ENCODE assay signal across 26 mouse cellular contexts in genomic region chr9:27702140-27702539, GRCm38 (mm10).
A peak's percentile ranks its signal among the peaks of the same experiment; 100 is the strongest.
DNase-seq lines count a peak whose midpoint lies in the region; ATAC-seq and TF ChIP-seq lines count a peak whose summit lies in the region.
"Had no signal": no experiment of that assay in that cellular context is flagged by ENCODE, and none has a peak within 500 bp of the region (broad histone marks: within the 10 kb centered on the region; RNA-seq: fewer than 3 reads in every experiment).

No protein-coding gene starts in this region.

- no peaks in the 10 kb centered on the region for H3K9me3 ChIP-seq in forebrain, embryonic 14.5 days (replicated peaks; ENCODE audit: control insufficient read depth, low read length)
- no peaks in the 10 kb centered on the region for H3K9me3 ChIP-seq in forebrain, embryonic 12.5 days
- H3K9me3 ChIP-seq in lung, embryonic 16.5 days (ENCODE audit: control insufficient read depth, low read length), result no peaks in the 10 kb centered on the region
- H3K9me3 ChIP-seq: heart, embryonic 10.5 days; heart, embryonic 15.5 days; limb, embryonic 12.5 days; liver, embryonic 15.5 days; lung, embryonic 15.5 days; megakaryocyte, embryonic 14.5 days; midbrain, embryonic 12.5 days; neural tube, embryonic 12.5 days had no signal

- no peak overlapping the region for H3K4me3 ChIP-seq in forebrain, embryonic 14.5 days (ENCODE audit: low read depth, low read length)
- no peak overlapping the region for H3K4me3 ChIP-seq in forebrain, embryonic 12.5 days (replicated peaks)
- no peak overlapping the region for H3K4me3 ChIP-seq in lung, embryonic 16.5 days (ENCODE audit: low read length)
- no peak overlapping the region for H3K4me3 ChIP-seq in thymus, adult 2 months (ENCODE audit: control insufficient read depth, insufficient read depth, low read length)
- H3K4me3 ChIP-seq: heart, embryonic 10.5 days; heart, embryonic 15.5 days; limb, embryonic 12.5 days; liver, embryonic 15.5 days; lung, embryonic 15.5 days; megakaryocyte, embryonic 14.5 days; midbrain, embryonic 12.5 days; myocyte; neural tube, embryonic 12.5 days had no signal

- peak; percentile 63 for DNase-seq in forebrain, embryonic 14.5 days (ENCODE audit: low spot score)
- DNase-seq in lung, postnatal 4 days, result no peak
- peak; percentile 26 for DNase-seq in brain, embryonic 18.5 days (ENCODE audit: low read depth, low spot score)
- peak; percentile 53 for DNase-seq in layer of hippocampus, adult 9-10 months (ENCODE audit: low spot score)
- DNase-seq in adrenal gland, postnatal 25 days, result no peak
- no peak for DNase-seq in thymus, adult 2 months
- DNase-seq: adrenal gland, adult 8-10 months; cerebellum, adult 11 months; cerebellum, adult 9-10 months; cerebellum, postnatal 36 days; gastrocnemius, postnatal 25 days; heart, adult 11 months; thymus, postnatal 4 days had no signal

- H3K36me3 ChIP-seq in forebrain, embryonic 14.5 days (ENCODE audit: control insufficient read depth, insufficient read depth, low read length), result no peaks in the 10 kb centered on the region
- H3K36me3 ChIP-seq in forebrain, embryonic 12.5 days (replicated peaks), result no peaks in the 10 kb centered on the region
- no peaks in the 10 kb centered on the region for H3K36me3 ChIP-seq in lung, embryonic 16.5 days (ENCODE audit: control insufficient read depth, insufficient read depth, low read length)
- H3K36me3 ChIP-seq in thymus, adult 2 months (ENCODE audit: control insufficient read depth, insufficient read depth, low read length), result no peaks in the 10 kb centered on the region
- H3K36me3 ChIP-seq: heart, embryonic 10.5 days; heart, embryonic 15.5 days; limb, embryonic 12.5 days; liver, embryonic 15.5 days; lung, embryonic 15.5 days; midbrain, embryonic 12.5 days; neural tube, embryonic 12.5 days had no signal

- H3K27ac ChIP-seq in forebrain, embryonic 14.5 days (ENCODE audit: low read depth, low read length), result no peak overlapping the region
- H3K27ac ChIP-seq in forebrain, embryonic 12.5 days, result no peak overlapping the region
- H3K27ac ChIP-seq in lung, embryonic 16.5 days (ENCODE audit: low read length), result no peak overlapping the region
- no peak overlapping the region for H3K27ac ChIP-seq in thymus, adult 2 months (ENCODE audit: control insufficient read depth, insufficient read depth, low read length)
- H3K27ac ChIP-seq: heart, embryonic 10.5 days; heart, embryonic 15.5 days; limb, embryonic 12.5 days; liver, embryonic 15.5 days; lung, embryonic 15.5 days; midbrain, embryonic 12.5 days; neural tube, embryonic 12.5 days had no signal

- no peaks in the 10 kb centered on the region for H3K27me3 ChIP-seq in forebrain, embryonic 14.5 days (replicated peaks; ENCODE audit: control insufficient read depth, insufficient read depth, low read length)
- H3K27me3 ChIP-seq in forebrain, embryonic 12.5 days, result no peaks in the 10 kb centered on the region
- no peaks in the 10 kb centered on the region for H3K27me3 ChIP-seq in lung, embryonic 16.5 days (ENCODE audit: control insufficient read depth, insufficient read depth, low read depth, low read length)
- H3K27me3 ChIP-seq in thymus, adult 2 months (ENCODE audit: control insufficient read depth, insufficient read depth, low read length), result no peaks in the 10 kb centered on the region
- H3K27me3 ChIP-seq: heart, embryonic 15.5 days; liver, embryonic 15.5 days; lung, embryonic 15.5 days; megakaryocyte, embryonic 14.5 days; midbrain, embryonic 12.5 days; neural tube, embryonic 12.5 days had no signal

- TF ChIP-seq POLR2A in thymus, adult 2 months (IDR thresholded peaks at IDR 0.05; ENCODE audit: control insufficient read depth, extremely low read depth, insufficient read depth, low read length, poor library complexity), result no peak

- no peak overlapping the region for H3K9ac ChIP-seq in forebrain, embryonic 14.5 days (ENCODE audit: low read length)
- H3K9ac ChIP-seq in forebrain, embryonic 12.5 days, result no peak overlapping the region
- H3K9ac ChIP-seq in lung, embryonic 16.5 days (ENCODE audit: low read length), result no peak overlapping the region
- H3K9ac ChIP-seq: heart, embryonic 15.5 days; limb, embryonic 12.5 days; liver, embryonic 15.5 days; lung, embryonic 15.5 days; midbrain, embryonic 12.5 days; neural tube, embryonic 12.5 days had no signal

- ATAC-seq in forebrain, embryonic 14.5 days, result no peak
- ATAC-seq in forebrain, embryonic 12.5 days (ENCODE audit: low FRiP score), result no peak
- peak; percentile 54 for ATAC-seq in lung, embryonic 16.5 days (ENCODE audit: low read depth)
- ATAC-seq: activated CD4-positive, CD25-positive, alpha-beta regulatory T cell, adult 4 months; hindbrain, embryonic 16.5 days had no signal

- no peaks in the 10 kb centered on the region for H3K4me1 ChIP-seq in forebrain, embryonic 14.5 days (ENCODE audit: control insufficient read depth, insufficient read depth, low read length)
- no peaks in the 10 kb centered on the region for H3K4me1 ChIP-seq in forebrain, embryonic 12.5 days
- peaks cover 6% of the 10 kb centered on the region; the same call in 1 of the 2 replicates for H3K4me1 ChIP-seq in lung, embryonic 16.5 days (replicated peaks; ENCODE audit: control insufficient read depth, insufficient read depth, low read length)
- H3K4me1 ChIP-seq in thymus, adult 2 months (replicated peaks; ENCODE audit: control insufficient read depth, insufficient read depth, low read length), result no peaks in the 10 kb centered on the region
- H3K4me1 ChIP-seq: liver, embryonic 15.5 days; midbrain, embryonic 12.5 days; neural tube, embryonic 12.5 days had no signal

- H3K4me2 ChIP-seq in forebrain, embryonic 14.5 days (ENCODE audit: low read length), result no peak overlapping the region
- H3K4me2 ChIP-seq in forebrain, embryonic 12.5 days, result no peak overlapping the region
- H3K4me2 ChIP-seq in lung, embryonic 16.5 days (ENCODE audit: low read depth, low read length), result no peak overlapping the region
- H3K4me2 ChIP-seq: heart, embryonic 15.5 days; limb, embryonic 12.5 days; liver, embryonic 15.5 days; lung, embryonic 15.5 days; midbrain, embryonic 12.5 days; neural tube, embryonic 12.5 days had no signal

- WGBS in forebrain, embryonic 14.5 days, result 65% methylated on average over 3 of the region's 3 CpGs
- WGBS in forebrain, embryonic 12.5 days, result 81% methylated on average over 3 of the region's 3 CpGs
- WGBS in lung, embryonic 16.5 days, result 45% methylated on average over 3 of the region's 3 CpGs
- 76% methylated on average over 3 of the region's 3 CpGs for WGBS in thymus, adult 2 months

- no peak for TF ChIP-seq CTCF in thymus, adult 2 months (IDR thresholded peaks at IDR 0.05; ENCODE audit: borderline replicate concordance, control insufficient read depth, extremely low read depth, insufficient read depth, low read length, poor library complexity)

Comparison
In these comparisons a context has a peak if more than half of its experiments do, and no peak if none do; other contexts are left out.
1. DNase-seq: peak in forebrain, embryonic 14.5 days (single experiment), brain, embryonic 18.5 days (single experiment) and layer of hippocampus, adult 9-10 months (single experiment); none in lung, postnatal 4 days (0 of 2), adrenal gland, postnatal 25 days (single experiment) and thymus, adult 2 months (single experiment).